Mouse (Mus musculus) embryonic facial prominence, embryonic 12.5 days (tissue): ENCODE results near the gene Tnip1. TPM values are rescaled to one million over a fixed set of nuclear protein-coding genes. Genes with fewer than 3 reads are reported as not detected.
A peak's percentile ranks its signal among the peaks of the same experiment; 100 is the strongest.

Source experiments
- ATAC-seq: fragments of 200-750 bp; cut with Nextera tagmentation; 2 replicates; pipeline ENCODE4 v1.8.0; 2017; ENCODE audit not compliant: insufficient number of reproducible peaks, insufficient read depth, low FRiP score, low TSS enrichment
- H3K27ac ChIP-seq: fragments of 300-500 bp; sonication (generic); 2 replicates; pipeline ENCODE4 v1.5.1; 2016; ENCODE audit warnings: mild to moderate bottlenecking
- H3K27me3 ChIP-seq: fragments of 300-500 bp; sonication (generic); 2 replicates; pipeline ENCODE4 v1.6.1; 2016; ENCODE audit warnings: mild to moderate bottlenecking, moderate library complexity
- H3K36me3 ChIP-seq: fragments of 300-500 bp; sonication (generic); 2 replicates; pipeline ENCODE4 v1.6.1; 2016; ENCODE audit warnings: mild to moderate bottlenecking
- H3K4me1 ChIP-seq: fragments of 300-500 bp; sonication (generic); 2 replicates; pipeline ENCODE4 v1.6.1; 2016
- H3K4me2 ChIP-seq: fragments of 300-500 bp; sonication (generic); replicated peaks from 2 replicates; pipeline ENCODE4 v1.6.1; 2016; ENCODE audit warnings: mild to moderate bottlenecking, moderate library complexity
- H3K4me3 ChIP-seq: fragments of 300-500 bp; sonication (generic); 2 replicates; pipeline ENCODE4 v1.5.1; 2016; ENCODE audit warnings: mild to moderate bottlenecking
- H3K9ac ChIP-seq: fragments of 300-500 bp; sonication (generic); 2 replicates; pipeline ENCODE4 v1.6.1; 2016; ENCODE audit warnings: mild to moderate bottlenecking, moderate library complexity
- H3K9me3 ChIP-seq: fragments of 300-500 bp; sonication (generic); 2 replicates; pipeline ENCODE4 v1.6.1; 2016; ENCODE audit warnings: mild to moderate bottlenecking, moderate library complexity
- WGBS: fragments of 180-500 bp; shearing (Covaris S2); methylation state at CpG from one replicate; pipeline ENCODE4 v1.1.7; 2016; 5-methylcytosine and 5-hydroxymethylcytosine counted together
- polyA plus RNA-seq: library from polyadenylated mRNA; unstranded; fragments of >200 nt; fragmentation: Nextera tagmentation; extraction: Ambion mirVana; gene quantifications from 2 replicates; pipeline ENCODE4 v1.2.1, GENCODE M21; 2016

The Tnip1 gene
- polyA plus RNA-seq, 1 experiment from 2014 or later = 20.0 TPM

GRCm38 (mm10) chr11:54953993-54954446, 8.7 kb downstream of the Tnip1 start:
- 54% methylated on average over 9 of the region's 9 CpGs for WGBS
- Histone ChIP-seq H3K27me3 (no peaks in the 10 kb centered on the region), H3K9ac (no peak overlapping the region), H3K4me2 (0 out of 2 replicates have a peak overlapping the region, but pooled peaks have one; percentile 9), H3K27ac (no peak overlapping the region), H3K4me1 (0 out of 2 replicates have a peak, but pooled peaks cover 8% of the 10 kb centered on the region), H3K4me3 (no peak overlapping the region), H3K9me3 (no peaks in the 10 kb centered on the region), H3K36me3 (no peaks in the 10 kb centered on the region)
- ATAC-seq = no peak

GRCm38 (mm10) chr11:54952651-54953050, 10.1 kb downstream of the Tnip1 start:
- H3K27ac ChIP-seq = no peak overlapping the region
- no peak overlapping the region for H3K4me2 ChIP-seq
- WGBS = 73% methylated on average over 6 of the region's 6 CpGs
- no peak overlapping the region for H3K9ac ChIP-seq
- no peaks in the 10 kb centered on the region for H3K27me3 ChIP-seq
- H3K36me3 ChIP-seq = no peaks in the 10 kb centered on the region
- 0 out of 2 replicates have a peak, but pooled peaks cover 8% of the 10 kb centered on the region for H3K4me1 ChIP-seq
- no peak overlapping the region for H3K4me3 ChIP-seq
- no peak for ATAC-seq
- H3K9me3 ChIP-seq = no peaks in the 10 kb centered on the region

- H3K9ac ChIP-seq = no peak overlapping the region
- 73% methylated on average over 6 of the region's 6 CpGs for WGBS
- H3K27ac ChIP-seq = no peak overlapping the region
- no peak overlapping the region for H3K4me3 ChIP-seq
- 0 out of 2 replicates have a peak, but pooled peaks cover 8% of the 10 kb centered on the region for H3K4me1 ChIP-seq
- H3K9me3 ChIP-seq = no peaks in the 10 kb centered on the region
- H3K27me3 ChIP-seq = no peaks in the 10 kb centered on the region
- no peaks in the 10 kb centered on the region for H3K36me3 ChIP-seq
- ATAC-seq = no peak
- H3K4me2 ChIP-seq = no peak overlapping the region
These were observed 12.0 kb downstream of the Tnip1 start for GRCm38 (mm10) chr11:54950684-54951083.

GRCm38 (mm10) chr11:54949717-54950116, 13.0 kb downstream of the Tnip1 start:
- H3K4me1 ChIP-seq = 0 out of 2 replicates have a peak, but pooled peaks cover 5% of the 10 kb centered on the region
- H3K27me3 ChIP-seq = no peaks in the 10 kb centered on the region
- 80% methylated on average over 1 of the region's 1 CpGs for WGBS
- H3K9me3 ChIP-seq = no peaks in the 10 kb centered on the region
- H3K4me2 ChIP-seq = no peak overlapping the region
- no peaks in the 10 kb centered on the region for H3K36me3 ChIP-seq
- H3K4me3 ChIP-seq = no peak overlapping the region
- ATAC-seq = no peak
- H3K27ac ChIP-seq = no peak overlapping the region
- no peak overlapping the region for H3K9ac ChIP-seq

GRCm38 (mm10) chr11:54944702-54945101, 18.0 kb downstream of the Tnip1 start:
- 80% methylated on average over 3 of the region's 3 CpGs for WGBS
- Histone ChIP-seq H3K4me3 (no peak overlapping the region), H3K9me3 (no peaks in the 10 kb centered on the region), H3K36me3 (no peaks in the 10 kb centered on the region), H3K4me1 (no peaks in the 10 kb centered on the region), H3K27me3 (no peaks in the 10 kb centered on the region), H3K9ac (no peak overlapping the region), H3K27ac (no peak overlapping the region), H3K4me2 (no peak overlapping the region)
- ATAC-seq = no peak

GRCm38 (mm10) chr11:54940056-54940455, 22.7 kb downstream of the Tnip1 start:
- H3K4me1 ChIP-seq = peaks cover 8% of the 10 kb centered on the region; the same call in 1 of the 2 replicates
- 80% methylated on average over 7 of the region's 7 CpGs for WGBS
- no peaks in the 10 kb centered on the region for H3K9me3 ChIP-seq
- ATAC-seq = no peak
- H3K4me3 ChIP-seq = no peak overlapping the region
- no peak overlapping the region for H3K27ac ChIP-seq
- H3K4me2 ChIP-seq = no peak overlapping the region
- no peak overlapping the region for H3K9ac ChIP-seq
- no peaks in the 10 kb centered on the region for H3K27me3 ChIP-seq
- peaks cover 14% of the 10 kb centered on the region for H3K36me3 ChIP-seq

GRCm38 (mm10) chr11:54939501-54939900, 23.2 kb downstream of the Tnip1 start:
- no peak for ATAC-seq
- no peak overlapping the region for H3K9ac ChIP-seq
- H3K4me1 ChIP-seq = peaks cover 8% of the 10 kb centered on the region; the same call in 1 of the 2 replicates
- H3K27me3 ChIP-seq = no peaks in the 10 kb centered on the region
- no peak overlapping the region for H3K27ac ChIP-seq
- 87% methylated on average over 8 of the region's 8 CpGs for WGBS
- H3K9me3 ChIP-seq = no peaks in the 10 kb centered on the region
- H3K4me3 ChIP-seq = no peak overlapping the region
- no peak overlapping the region for H3K4me2 ChIP-seq
- peaks cover 14% of the 10 kb centered on the region for H3K36me3 ChIP-seq

GRCm38 (mm10) chr11:54936771-54937140, 26.0 kb downstream of the Tnip1 start:
- WGBS = 97% methylated on average over 3 of the region's 3 CpGs
- Histone ChIP-seq H3K36me3 (peaks cover 19% of the 10 kb centered on the region), H3K27ac (no peak overlapping the region), H3K4me1 (peaks cover 8% of the 10 kb centered on the region; the same call in 1 of the 2 replicates), H3K27me3 (no peaks in the 10 kb centered on the region), H3K4me2 (no peak overlapping the region), H3K4me3 (no peak overlapping the region), H3K9me3 (no peaks in the 10 kb centered on the region), H3K9ac (no peak overlapping the region)
- no peak for ATAC-seq

GRCm38 (mm10) chr11:54936035-54936770, 26.5 kb downstream of the Tnip1 start:
- 45% methylated on average over 12 of the region's 12 CpGs for WGBS
- H3K4me2 ChIP-seq = no peak overlapping the region
- peaks cover 19% of the 10 kb centered on the region for H3K36me3 ChIP-seq
- no peak overlapping the region for H3K4me3 ChIP-seq
- H3K27me3 ChIP-seq = no peaks in the 10 kb centered on the region
- H3K27ac ChIP-seq = no peak overlapping the region
- H3K9ac ChIP-seq = no peak overlapping the region
- peaks cover 8% of the 10 kb centered on the region; the same call in 1 of the 2 replicates for H3K4me1 ChIP-seq
- no peak for ATAC-seq
- H3K9me3 ChIP-seq = no peaks in the 10 kb centered on the region

- no peak for ATAC-seq
- Histone ChIP-seq H3K9me3 (no peaks in the 10 kb centered on the region), H3K4me2 (no peak overlapping the region), H3K36me3 (peaks cover 33% of the 10 kb centered on the region), H3K9ac (no peak overlapping the region), H3K27ac (no peak overlapping the region), H3K4me3 (no peak overlapping the region), H3K27me3 (no peaks in the 10 kb centered on the region), H3K4me1 (peaks cover 8% of the 10 kb centered on the region; the same call in 1 of the 2 replicates)
- WGBS = 90% methylated on average over 7 of the region's 7 CpGs
These were observed 28.5 kb downstream of the Tnip1 start for GRCm38 (mm10) chr11:54934198-54934597.

- ATAC-seq = no peak
- H3K27me3 ChIP-seq = no peaks in the 10 kb centered on the region
- H3K4me3 ChIP-seq = no peak overlapping the region
- peaks cover 41% of the 10 kb centered on the region for H3K36me3 ChIP-seq
- H3K9ac ChIP-seq = no peak overlapping the region
- no peaks in the 10 kb centered on the region for H3K9me3 ChIP-seq
- WGBS = 91% methylated on average over 6 of the region's 6 CpGs
- peaks cover 8% of the 10 kb centered on the region; the same call in 1 of the 2 replicates for H3K4me1 ChIP-seq
- no peak overlapping the region for H3K27ac ChIP-seq
- H3K4me2 ChIP-seq = no peak overlapping the region
These were observed 30.2 kb downstream of the Tnip1 start for GRCm38 (mm10) chr11:54932540-54932939.

GRCm38 (mm10) chr11:54931405-54932093, 31.2 kb downstream of the Tnip1 start:
- no peak overlapping the region for H3K27ac ChIP-seq
- H3K4me2 ChIP-seq = no peak overlapping the region
- WGBS = 59% methylated on average over 5 of the region's 5 CpGs
- H3K9me3 ChIP-seq = no peaks in the 10 kb centered on the region
- no peak overlapping the region for H3K9ac ChIP-seq
- no peak for ATAC-seq
- H3K4me3 ChIP-seq = no peak overlapping the region
- peaks cover 45% of the 10 kb centered on the region for H3K36me3 ChIP-seq
- H3K27me3 ChIP-seq = no peaks in the 10 kb centered on the region
- H3K4me1 ChIP-seq = peaks cover 8% of the 10 kb centered on the region; the same call in 1 of the 2 replicates
